Mouse (Mus musculus) thymus, adult 2 months (tissue): Measurements from ENCODE around the gene Baz2b. TPM values are rescaled to one million over a fixed set of nuclear protein-coding genes. Genes with fewer than 3 reads are reported as not detected.

Experiments
- DNase-seq: peaks from one replicate; pipeline ENCODE4 v3.0.0; 2021
- H3K27ac ChIP-seq: fragments of 200-500 bp; 2 replicates; pipeline ENCODE4 v1.5.1; 2012; ENCODE audit warnings: low read length, control low read depth; ENCODE audit not compliant: control insufficient read depth, insufficient read depth
- H3K27me3 ChIP-seq: fragments of 200-500 bp; 2 replicates; pipeline ENCODE4 v1.6.1; 2012; ENCODE audit warnings: mild to moderate bottlenecking, low read length, moderate library complexity, mixed read lengths; ENCODE audit not compliant: control insufficient read depth, insufficient read depth
- H3K36me3 ChIP-seq: fragments of 200-500 bp; 2 replicates; pipeline ENCODE4 v1.6.1; 2012; ENCODE audit warnings: mild to moderate bottlenecking, low read length, moderate library complexity; ENCODE audit not compliant: control insufficient read depth, insufficient read depth
- H3K4me1 ChIP-seq: fragments of 200-500 bp; replicated peaks from 2 replicates; pipeline ENCODE4 v1.6.1; 2012; ENCODE audit warnings: low read length; ENCODE audit not compliant: control insufficient read depth, insufficient read depth
- H3K4me3 ChIP-seq: fragments of 200-500 bp; 2 replicates; pipeline ENCODE4 v1.5.1; 2012; ENCODE audit warnings: mild to moderate bottlenecking, low read length, control low read depth, moderate library complexity; ENCODE audit not compliant: control insufficient read depth, insufficient read depth
- CTCF ChIP-seq: fragments of 200-500 bp; IDR thresholded peaks from 2 replicates; pipeline ENCODE4 v1.5.1; 2012; ENCODE audit warnings: mild to moderate bottlenecking, control low read depth, low read length, moderate library complexity, borderline replicate concordance; ENCODE audit not compliant: control insufficient read depth, poor library complexity, insufficient read depth; ENCODE audit errors: extremely low read depth
- POLR2A ChIP-seq: fragments of 200-500 bp; IDR thresholded peaks from 2 replicates; pipeline ENCODE4 v1.6.1; 2012; ENCODE audit warnings: mild to moderate bottlenecking, low read length, control low read depth, moderate library complexity; ENCODE audit not compliant: control insufficient read depth, poor library complexity, insufficient read depth; ENCODE audit errors: extremely low read depth
- whole genome bisulfite sequencing: fragments of 180-500 bp; shearing (Covaris S2); methylation state at CpG from one replicate; pipeline ENCODE4 v1.1.7; 2018; 5-methylcytosine and 5-hydroxymethylcytosine counted together
- polyA plus RNA-seq: library from polyadenylated mRNA; depleted of rRNA; stranded (reverse); fragments of >200 nt; gene quantifications from 2 replicates; pipeline ENCODE4 v1.2.3, GENCODE M21; 2012

The Baz2b gene
- polyA plus RNA-seq, 1 experiment: 25.9 TPM

- 3% methylated on average over 46 of the region's 47 CpGs for WGBS
- no peak for TF ChIP-seq CTCF
- no peak for TF ChIP-seq POLR2A
- peak overlapping the region; percentile 88 for H3K4me3 ChIP-seq
- H3K27me3 ChIP-seq: no peaks in the 10 kb centered on the region
- H3K27ac ChIP-seq: peak overlapping the region; percentile 90
- peak; percentile 50 for DNase-seq
- H3K4me1 ChIP-seq: no peaks in the 10 kb centered on the region; the same call in 1 of the 2 replicates
- H3K36me3 ChIP-seq: no peaks in the 10 kb centered on the region
These were observed 85.0 kb downstream of the Baz2b start for GRCm38 (mm10) chr2:60124648-60125048.

GRCm38 (mm10) chr2:60123911-60124647 is 85.6 kb downstream of the Baz2b start:
- under 1% methylated on average over 13 of the region's 13 CpGs for WGBS
- Histone ChIP-seq H3K27ac (peak overlapping the region; percentile 90), H3K27me3 (no peaks in the 10 kb centered on the region), H3K36me3 (no peaks in the 10 kb centered on the region), H3K4me3 (peak overlapping the region; percentile 88), H3K4me1 (no peaks in the 10 kb centered on the region; the same call in 1 of the 2 replicates)
- TF ChIP-seq CTCF (no peak), POLR2A (no peak)
- DNase-seq: no peak

- DNase-seq: no peak
- Histone ChIP-seq H3K27me3 (no peaks in the 10 kb centered on the region), H3K4me3 (no peak overlapping the region), H3K4me1 (no peaks in the 10 kb centered on the region; the same call in 1 of the 2 replicates), H3K27ac (no peak overlapping the region), H3K36me3 (no peaks in the 10 kb centered on the region)
- 35% methylated on average over 6 of the region's 6 CpGs for WGBS
- no peak for TF ChIP-seq POLR2A
These were observed 86.4 kb downstream of the Baz2b start for GRCm38 (mm10) chr2:60123061-60123874.

GRCm38 (mm10) chr2:60122188-60122587 is 87.5 kb downstream of the Baz2b start:
- no peaks in the 10 kb centered on the region for H3K27me3 ChIP-seq
- no peak for TF ChIP-seq CTCF
- no peak for TF ChIP-seq POLR2A
- DNase-seq: no peak
- H3K4me1 ChIP-seq: no peaks in the 10 kb centered on the region; the same call in 1 of the 2 replicates
- no peaks in the 10 kb centered on the region for H3K36me3 ChIP-seq
- WGBS: 81% methylated on average over 2 of the region's 2 CpGs
- no peak overlapping the region for H3K4me3 ChIP-seq
- H3K27ac ChIP-seq: no peak overlapping the region

GRCm38 (mm10) chr2:60120681-60121080 is 89.0 kb downstream of the Baz2b start:
- 29% methylated on average over 2 of the region's 2 CpGs for WGBS
- DNase-seq: no peak
- Histone ChIP-seq H3K4me1 (peaks cover 3% of the 10 kb centered on the region; the same call in 1 of the 2 replicates), H3K4me3 (no peak overlapping the region), H3K36me3 (no peaks in the 10 kb centered on the region), H3K27ac (no peak overlapping the region), H3K27me3 (no peaks in the 10 kb centered on the region)
- TF ChIP-seq CTCF (no peak), POLR2A (no peak)

GRCm38 (mm10) chr2:60118684-60119558 is 90.7 kb downstream of the Baz2b start:
- DNase-seq: no peak
- Histone ChIP-seq H3K27me3 (no peaks in the 10 kb centered on the region), H3K4me3 (no peak overlapping the region), H3K4me1 (peaks cover 8% of the 10 kb centered on the region), H3K36me3 (no peaks in the 10 kb centered on the region), H3K27ac (no peak overlapping the region)
- WGBS: 91% methylated on average over 10 of the region's 10 CpGs
- no peak for TF ChIP-seq POLR2A
- TF ChIP-seq CTCF: no peak
